Mouse (Mus musculus): ENCODE data around the gene Calm1.

- TF ChIP-seq CTCF (IDR thresholded peaks at IDR 0.05; ENCODE audit: borderline replicate concordance, insufficient read depth, low read length): no peak
- TF ChIP-seq POLR2A (IDR thresholded peaks at IDR 0.05; ENCODE audit: low read depth, low read length): no peak
These were observed 16.6 kb upstream of the Calm1 start for GRCm38 (mm10) chr12:100182676-100183075.
